Mouse (Mus musculus) hindbrain, embryonic 10.5 days (tissue): Measurements from ENCODE around the gene Slc43a2. TPM values are rescaled to one million over a fixed set of nuclear protein-coding genes. Genes with fewer than 3 reads are reported as not detected.
"Not testable (repeated sequence)": the region's sequence is repeated elsewhere in the genome, so short reads cannot be mapped to it uniquely, and the experiment has no call there.

Source experiments
- DNase-seq: peaks from one replicate; pipeline ENCODE4 v3.0.0-alpha.2; 2017; ENCODE audit warnings: low spot score
- H3K27ac ChIP-seq: fragments of 300-500 bp; sonication (generic); 2 replicates; pipeline ENCODE4 v1.5.1; 2016; ENCODE audit warnings: mild to moderate bottlenecking, moderate library complexity
- H3K27me3 ChIP-seq: fragments of 300-500 bp; sonication (generic); 2 replicates; pipeline ENCODE4 v1.6.1; 2016; ENCODE audit warnings: mild to moderate bottlenecking; ENCODE audit not compliant: poor library complexity, insufficient read depth, severe bottlenecking
- H3K36me3 ChIP-seq: fragments of 300-500 bp; sonication (generic); 2 replicates; pipeline ENCODE4 v1.6.1; 2016; ENCODE audit warnings: mild to moderate bottlenecking, moderate library complexity
- H3K4me1 ChIP-seq: fragments of 300-500 bp; sonication (generic); replicated peaks from 2 replicates; pipeline ENCODE4 v1.6.1; 2016; ENCODE audit warnings: mild to moderate bottlenecking
- H3K4me3 ChIP-seq: fragments of 300-500 bp; sonication (generic); 2 replicates; pipeline ENCODE4 v1.5.1; 2016; ENCODE audit warnings: mild to moderate bottlenecking, moderate library complexity
- H3K9me3 ChIP-seq: fragments of 300-500 bp; sonication (generic); 2 replicates; pipeline ENCODE4 v1.6.1; 2016; ENCODE audit warnings: mild to moderate bottlenecking, moderate library complexity
- whole genome bisulfite sequencing: fragments of 180-500 bp; shearing (Covaris S2); methylation state at CpG from one replicate; pipeline ENCODE4 v1.1.7; 2016; 5-methylcytosine and 5-hydroxymethylcytosine counted together
- polyA plus RNA-seq: library from polyadenylated mRNA; unstranded; fragments of >200 nt; fragmentation: Nextera tagmentation; extraction: Ambion mirVana; gene quantifications from 2 replicates; pipeline ENCODE4 v1.2.1, GENCODE M21; 2016

Slc43a2 gene
- polyA plus RNA-seq, 1 experiment from 2014 or later: 7.1 TPM

GRCm38 (mm10) chr11:75544713-75545112, 13.2 kb downstream of the Slc43a2 start:
- Histone ChIP-seq H3K9me3 (no peaks in the 10 kb centered on the region), H3K27me3 (no peaks in the 10 kb centered on the region), H3K4me1 (peaks cover 20% of the 10 kb centered on the region), H3K36me3 (peaks cover 10% of the 10 kb centered on the region; the same call in 1 of the 2 replicates), H3K27ac (no peak overlapping the region), H3K4me3 (no peak overlapping the region)
- DNase-seq: no peak
- WGBS: 90% methylated on average over 9 of the region's 9 CpGs

GRCm38 (mm10) chr11:75546057-75546456, 14.6 kb downstream of the Slc43a2 start:
- DNase-seq: no peak
- Histone ChIP-seq H3K27ac (no peak overlapping the region), H3K27me3 (no peaks in the 10 kb centered on the region), H3K36me3 (peaks cover 10% of the 10 kb centered on the region; the same call in 1 of the 2 replicates), H3K4me1 (peaks cover 29% of the 10 kb centered on the region), H3K9me3 (no peaks in the 10 kb centered on the region), H3K4me3 (no peak overlapping the region)
- WGBS: 81% methylated on average over 4 of the region's 4 CpGs

GRCm38 (mm10) chr11:75549658-75550111, 18.2 kb downstream of the Slc43a2 start:
- WGBS: 53% methylated on average over 5 of the region's 5 CpGs
- Histone ChIP-seq H3K36me3 (0 out of 2 replicates have a peak, but pooled peaks cover 6% of the 10 kb centered on the region), H3K4me3 (no peak overlapping the region), H3K27me3 (no peaks in the 10 kb centered on the region), H3K9me3 (no peaks in the 10 kb centered on the region), H3K27ac (peak overlapping the region; percentile 30), H3K4me1 (peaks cover 45% of the 10 kb centered on the region)
- no peak for DNase-seq

GRCm38 (mm10) chr11:75550200-75550946, 18.9 kb downstream of the Slc43a2 start:
- Histone ChIP-seq H3K4me1 (peaks cover 45% of the 10 kb centered on the region), H3K9me3 (no peaks in the 10 kb centered on the region), H3K4me3 (no peak overlapping the region), H3K27me3 (no peaks in the 10 kb centered on the region), H3K36me3 (0 out of 2 replicates have a peak, but pooled peaks cover under 1% of the 10 kb centered on the region), H3K27ac (peak overlapping the region; percentile 30)
- WGBS: 61% methylated on average over 12 of the region's 12 CpGs
- no peak for DNase-seq

- 83% methylated on average over 5 of the region's 5 CpGs for WGBS
- peak overlapping the region; percentile 36; the same call in 1 of the 2 replicates for H3K27ac ChIP-seq
Measured at GRCm38 (mm10) chr11:75551321-75551720, 19.8 kb downstream of the Slc43a2 start.

GRCm38 (mm10) chr11:75551961-75552441, 20.5 kb downstream of the Slc43a2 start:
- peak overlapping the region; percentile 62 for H3K27ac ChIP-seq
- 77% methylated on average over 9 of the region's 9 CpGs for WGBS
- no peak for DNase-seq
- no peaks in the 10 kb centered on the region for H3K27me3 ChIP-seq
- H3K4me1 ChIP-seq: peaks cover 45% of the 10 kb centered on the region
- H3K36me3 ChIP-seq: no peaks in the 10 kb centered on the region
- 0 out of 2 replicates have a peak overlapping the region, but pooled peaks have one; percentile 4 for H3K4me3 ChIP-seq
- H3K9me3 ChIP-seq: no peaks in the 10 kb centered on the region

More at GRCm38 (mm10) chr11:75551321-75551720, 19.8 kb downstream of the Slc43a2 start:
- no peaks in the 10 kb centered on the region for H3K9me3 ChIP-seq
- no peaks in the 10 kb centered on the region for H3K36me3 ChIP-seq
- no peaks in the 10 kb centered on the region for H3K27me3 ChIP-seq
- no peak for DNase-seq
- H3K4me1 ChIP-seq: peaks cover 42% of the 10 kb centered on the region
- H3K4me3 ChIP-seq: no peak overlapping the region

GRCm38 (mm10) chr11:75552906-75553482, 21.5 kb downstream of the Slc43a2 start:
- no peak overlapping the region for H3K4me3 ChIP-seq
- no peaks in the 10 kb centered on the region for H3K27me3 ChIP-seq
- H3K4me1 ChIP-seq: peaks cover 51% of the 10 kb centered on the region
- H3K9me3 ChIP-seq: 0 out of 2 replicates have a peak, but pooled peaks cover 2% of the 10 kb centered on the region
- WGBS: 51% methylated on average over 7 of the region's 7 CpGs
- peaks cover 6% of the 10 kb centered on the region; the same call in 1 of the 2 replicates for H3K36me3 ChIP-seq
- no peak for DNase-seq
- no peak overlapping the region for H3K27ac ChIP-seq

- WGBS: 93% methylated on average over 6 of the region's 6 CpGs
- H3K4me1 ChIP-seq: peaks cover 31% of the 10 kb centered on the region
Measured at GRCm38 (mm10) chr11:75556006-75556405, 24.5 kb downstream of the Slc43a2 start.

GRCm38 (mm10) chr11:75557142-75557541, 25.6 kb downstream of the Slc43a2 start:
- WGBS: 63% methylated on average over 6 of the region's 6 CpGs
- Histone ChIP-seq H3K36me3 (peaks cover 9% of the 10 kb centered on the region; the same call in 1 of the 2 replicates), H3K9me3 (0 out of 2 replicates have a peak, but pooled peaks cover 2% of the 10 kb centered on the region), H3K27me3 (no peaks in the 10 kb centered on the region), H3K27ac (peak overlapping the region; percentile 75), H3K4me3 (no peak overlapping the region), H3K4me1 (peaks cover 20% of the 10 kb centered on the region)
- DNase-seq: no peak

More at GRCm38 (mm10) chr11:75556006-75556405, 24.5 kb downstream of the Slc43a2 start:
- H3K27me3 ChIP-seq, H3K36me3 ChIP-seq, H3K4me3 ChIP-seq, H3K27ac ChIP-seq, H3K9me3 ChIP-seq, DNase-seq: not testable (repeated sequence)

GRCm38 (mm10) chr11:75558101-75558500, 26.6 kb downstream of the Slc43a2 start:
- peaks cover 10% of the 10 kb centered on the region for H3K4me1 ChIP-seq
- H3K4me3 ChIP-seq: no peak overlapping the region
- no peaks in the 10 kb centered on the region for H3K27me3 ChIP-seq
- 94% methylated on average over 1 of the region's 1 CpGs for WGBS
- peaks cover 15% of the 10 kb centered on the region for H3K36me3 ChIP-seq
- no peak overlapping the region for H3K27ac ChIP-seq
- no peak for DNase-seq
- 0 out of 2 replicates have a peak, but pooled peaks cover 2% of the 10 kb centered on the region for H3K9me3 ChIP-seq

GRCm38 (mm10) chr11:75559870-75560504, 28.5 kb downstream of the Slc43a2 start:
- WGBS: 93% methylated on average over 8 of the region's 8 CpGs
- H3K9me3 ChIP-seq: 0 out of 2 replicates have a peak, but pooled peaks cover 2% of the 10 kb centered on the region

GRCm38 (mm10) chr11:75560530-75561409, 29.3 kb downstream of the Slc43a2 start:
- H3K4me1 ChIP-seq: peaks cover 13% of the 10 kb centered on the region
- no peaks in the 10 kb centered on the region for H3K27me3 ChIP-seq
- H3K4me3 ChIP-seq: no peak overlapping the region
- H3K9me3 ChIP-seq: 0 out of 2 replicates have a peak, but pooled peaks cover 2% of the 10 kb centered on the region
- H3K27ac ChIP-seq: no peak overlapping the region
- WGBS: 82% methylated on average over 14 of the region's 14 CpGs
- DNase-seq: no peak
- H3K36me3 ChIP-seq: peaks cover 16% of the 10 kb centered on the region

More at GRCm38 (mm10) chr11:75559870-75560504, 28.5 kb downstream of the Slc43a2 start:
- DNase-seq: no peak
- Histone ChIP-seq H3K4me3 (no peak overlapping the region), H3K36me3 (peaks cover 16% of the 10 kb centered on the region), H3K27ac (no peak overlapping the region), H3K27me3 (no peaks in the 10 kb centered on the region), H3K4me1 (peaks cover 12% of the 10 kb centered on the region)
